Mouse (Mus musculus) thymus, postnatal 10 days (tissue): ENCODE data around the gene Dnaja3.

Experiments
- DNase-seq, 2 experiments: peaks; one replicate each; pipeline ENCODE4 v3.0.0; 2021; ENCODE audit warnings: low spot score in 2 of 2

The Dnaja3 gene

GRCm38 (mm10) chr16:4639831-4640237, at the start of gene Dnaja3, which contains the start of gene Vasn:
Dnaja3 (plus strand) TSS chr16:4639989.
Vasn (plus strand) TSS chr16:4639941.
- DNase-seq: peak; percentile 20 to 37

- no peak for DNase-seq
Observed at GRCm38 (mm10) chr16:4590236-4590635, 49.6 kb upstream of the Dnaja3 start.

GRCm38 (mm10) chr16:4592909-4593875, 46.6 kb upstream of the Dnaja3 start:
- peak in 1 of 2 experiments; percentile 50 for DNase-seq

- DNase-seq: peak in 1 of 2 experiments; percentile 28
Observed at GRCm38 (mm10) chr16:4593971-4594813, 45.6 kb upstream of the Dnaja3 start, which contains the start of gene Glis2. Glis2 (plus strand) TSS chr16:4594713.

GRCm38 (mm10) chr16:4594814-4595526, 44.8 kb upstream of the Dnaja3 start:
- DNase-seq: peak; percentile 22 to 29

- no peak for DNase-seq
Observed at GRCm38 (mm10) chr16:4595527-4595963, 44.2 kb upstream of the Dnaja3 start.

GRCm38 (mm10) chr16:4596141-4596728, 43.6 kb upstream of the Dnaja3 start:
- DNase-seq: no peak

GRCm38 (mm10) chr16:4596836-4597235, 43.0 kb upstream of the Dnaja3 start:
- no peak for DNase-seq

GRCm38 (mm10) chr16:4597296-4597695, 42.5 kb upstream of the Dnaja3 start:
- DNase-seq: no peak

- DNase-seq: no peak
Observed at GRCm38 (mm10) chr16:4598041-4598440, 41.7 kb upstream of the Dnaja3 start.

- no peak for DNase-seq
Observed at GRCm38 (mm10) chr16:4598891-4599543, 40.8 kb upstream of the Dnaja3 start.

- no peak for DNase-seq
Observed at GRCm38 (mm10) chr16:4599616-4600015, 40.2 kb upstream of the Dnaja3 start.

GRCm38 (mm10) chr16:4600701-4601310, 39.0 kb upstream of the Dnaja3 start:
- DNase-seq: no peak

- DNase-seq: no peak
Observed at GRCm38 (mm10) chr16:4602189-4602588, 37.6 kb upstream of the Dnaja3 start.

- no peak for DNase-seq
Observed at GRCm38 (mm10) chr16:4602766-4603452, 36.9 kb upstream of the Dnaja3 start.

- no peak for DNase-seq
Observed at GRCm38 (mm10) chr16:4603453-4603837, 36.3 kb upstream of the Dnaja3 start.

- DNase-seq: no peak
Observed at GRCm38 (mm10) chr16:4604293-4604837, 35.4 kb upstream of the Dnaja3 start.

GRCm38 (mm10) chr16:4605514-4606131, 34.2 kb upstream of the Dnaja3 start:
- no peak for DNase-seq
